Mouse (Mus musculus) lung, adult 2 months (tissue): ENCODE results near the gene Fus. TPM values are rescaled to one million over a fixed set of nuclear protein-coding genes. Genes with fewer than 3 reads are reported as not detected.
A peak's percentile ranks its signal among the peaks of the same experiment; 100 is the strongest.

Experiments
- DNase-seq: peaks from one replicate; pipeline ENCODE4 v3.0.0; 2022
- H3K4me1 ChIP-seq: fragments of 200-500 bp; 2 replicates; pipeline ENCODE4 v1.6.1; 2011; ENCODE audit warnings: low read length; ENCODE audit not compliant: control insufficient read depth, insufficient read depth
- H3K4me3 ChIP-seq: fragments of 200-500 bp; replicated peaks from 2 replicates; pipeline ENCODE3; 2011; ENCODE audit warnings: low read depth, mild to moderate bottlenecking, control low read depth, low read length; ENCODE audit errors: extremely low read depth
- CTCF ChIP-seq: fragments of 200-500 bp; IDR thresholded peaks from 2 replicates; pipeline ENCODE4 v1.5.1; 2011; ENCODE audit warnings: mild to moderate bottlenecking, low read length, control low read depth; ENCODE audit not compliant: insufficient read depth
- POLR2A ChIP-seq: fragments of 200-500 bp; IDR thresholded peaks from 2 replicates; pipeline ENCODE4 v1.6.1; 2011; ENCODE audit warnings: low read depth, mild to moderate bottlenecking, control low read depth, low read length, borderline replicate concordance; ENCODE audit errors: extremely low read depth
- WGBS: fragments of 180-500 bp; shearing (Covaris S2); methylation state at CpG from one replicate; pipeline ENCODE4 v1.1.7; 2018; 5-methylcytosine and 5-hydroxymethylcytosine counted together
- polyA plus RNA-seq: library from polyadenylated mRNA; depleted of rRNA; stranded (reverse); fragments of >200 nt; gene quantifications from 2 replicates; pipeline ENCODE4 v1.2.3, GENCODE M21; 2012; rRNA removed

Gene Fus
- polyA plus RNA-seq: 221 and 299 TPM in 2 replicates

DNA sequence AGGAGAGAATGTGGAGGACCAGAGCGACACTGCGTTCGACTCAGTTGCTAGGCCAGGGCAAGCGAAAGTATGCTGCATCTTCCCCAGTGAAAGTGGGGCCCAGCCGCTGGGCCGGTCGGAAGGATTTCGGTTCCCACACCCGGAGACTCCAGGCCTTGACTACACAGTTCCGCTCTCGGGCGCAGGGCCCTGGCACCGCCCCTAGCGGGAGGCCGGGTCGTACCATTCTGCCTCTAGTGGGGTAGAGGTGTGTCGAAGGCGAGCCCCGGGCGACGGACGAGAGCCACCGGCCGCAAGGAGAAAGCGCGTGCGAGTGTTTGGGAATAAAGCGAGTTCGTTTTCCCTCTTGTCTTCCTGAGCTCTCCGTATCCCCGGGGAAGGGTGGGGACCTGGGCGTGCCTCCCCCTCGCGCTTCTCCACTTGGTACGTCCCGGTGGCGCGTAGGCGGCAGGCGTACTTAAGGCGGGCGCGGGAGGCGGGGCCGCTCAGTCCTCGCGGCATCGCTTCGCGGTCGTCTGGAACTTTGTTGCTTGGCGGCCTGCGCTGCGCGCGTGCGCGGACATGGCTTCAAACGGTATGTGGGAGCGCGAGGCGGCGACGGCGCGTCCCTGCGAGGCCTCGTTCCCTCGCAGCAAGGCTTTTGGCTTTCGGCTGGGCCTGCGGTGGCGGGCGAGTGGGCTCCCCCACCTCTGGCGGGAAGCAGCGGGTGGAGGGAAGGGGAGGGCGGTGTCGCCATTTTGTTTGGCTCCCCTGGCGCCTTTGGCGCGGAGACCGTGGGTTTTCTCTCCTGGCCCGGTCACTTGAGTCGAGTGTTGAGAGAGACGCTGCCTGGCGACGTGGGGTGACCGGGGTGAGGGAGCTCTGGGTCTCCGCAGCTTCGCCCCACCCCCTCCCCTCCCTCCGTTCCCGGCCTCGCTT, at the start of gene Fus:
Gene Fus (plus strand): TSS at position 454 of the 918 bp plus-strand sequence.
- peak; percentile 100 for TF ChIP-seq POLR2A
- TF ChIP-seq CTCF: no peak
- WGBS: 1% methylated on average over 89 of the region's 92 CpGs
- DNase-seq: peak; percentile 98
- H3K4me1 ChIP-seq: peaks cover 14% of the 10 kb centered on the region
- peak within 1 kb of the TSS; percentile 100 for H3K4me3 ChIP-seq

DNA sequence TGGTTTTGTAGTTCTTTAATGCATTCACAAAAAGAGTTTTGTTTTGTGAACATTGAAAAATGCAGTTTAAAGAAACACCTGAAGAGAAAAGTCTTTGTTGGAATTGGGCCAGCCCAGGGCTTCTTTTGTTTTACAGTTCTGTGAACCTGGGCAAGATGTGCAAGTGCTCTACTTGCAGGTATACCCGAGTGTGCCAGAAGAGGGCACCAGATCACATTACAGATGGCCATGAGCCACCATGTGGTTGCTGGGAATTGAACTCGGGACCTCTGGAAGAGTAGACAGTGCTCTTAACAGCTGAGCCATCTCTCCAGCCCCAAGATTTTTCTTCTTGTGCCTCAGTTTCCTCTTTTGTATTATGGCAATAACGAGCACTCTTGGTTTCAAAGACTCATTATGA, 49.1 kb upstream of the Fus start:
- 54% methylated on average over 3 of the region's 3 CpGs for WGBS
- no peak for TF ChIP-seq POLR2A
- peak; percentile 52 for TF ChIP-seq CTCF
- peak; percentile 54 for DNase-seq
- Histone ChIP-seq H3K4me1 (peaks cover 6% of the 10 kb centered on the region; the same call in 1 of the 2 replicates), H3K4me3 (no peak overlapping the region)

DNA sequence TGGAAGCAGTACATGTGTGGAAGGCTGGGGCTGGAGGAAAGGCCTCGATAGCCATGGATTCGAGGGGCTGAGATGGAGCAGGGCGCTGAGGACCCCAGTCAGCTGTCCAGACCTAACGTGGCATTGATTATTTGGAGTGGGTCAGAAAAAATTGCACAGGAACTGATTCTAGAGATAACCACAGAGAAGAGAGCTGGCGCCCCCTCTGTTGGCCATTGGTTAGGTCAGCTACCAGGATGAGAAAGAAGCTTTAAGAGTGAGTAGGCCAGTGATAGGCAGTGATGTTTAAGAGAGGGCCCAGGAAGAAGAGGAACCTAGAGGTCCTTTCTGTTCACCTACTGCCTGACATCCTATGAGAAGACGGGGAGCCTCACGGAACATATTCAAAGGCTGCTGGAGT, 48.0 kb upstream of the Fus start:
- Histone ChIP-seq H3K4me1 (peaks cover 6% of the 10 kb centered on the region; the same call in 1 of the 2 replicates), H3K4me3 (no peak overlapping the region)
- WGBS: 68% methylated on average over 7 of the region's 7 CpGs
- TF ChIP-seq POLR2A (no peak), CTCF (no peak)
- peak; percentile 20 for DNase-seq

DNA sequence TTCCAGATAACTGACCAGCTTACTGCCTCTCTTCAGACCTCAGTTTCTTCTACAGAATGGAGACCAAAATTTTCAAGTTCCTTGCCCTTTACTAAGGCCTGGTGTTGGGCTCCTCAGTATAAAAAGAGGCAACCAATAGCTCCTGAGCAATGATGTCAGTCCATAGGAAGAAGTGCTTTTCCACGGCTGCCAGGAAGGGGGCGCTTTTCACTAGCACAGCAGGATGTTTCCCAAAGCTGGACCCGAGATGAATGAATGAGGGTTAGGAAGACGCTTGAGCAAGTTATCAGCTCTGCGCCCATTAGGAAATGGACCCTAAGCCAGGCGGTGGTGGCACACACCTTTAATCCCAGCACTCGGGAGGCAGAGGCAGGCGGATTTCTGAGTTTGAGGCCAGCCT, 45.7 kb upstream of the Fus start:
- WGBS: 62% methylated on average over 8 of the region's 8 CpGs
- no peak overlapping the region for H3K4me3 ChIP-seq
- peaks cover 6% of the 10 kb centered on the region; the same call in 1 of the 2 replicates for H3K4me1 ChIP-seq
- TF ChIP-seq POLR2A (no peak), CTCF (peak; percentile 54)
- peak; percentile 39 for DNase-seq

DNA sequence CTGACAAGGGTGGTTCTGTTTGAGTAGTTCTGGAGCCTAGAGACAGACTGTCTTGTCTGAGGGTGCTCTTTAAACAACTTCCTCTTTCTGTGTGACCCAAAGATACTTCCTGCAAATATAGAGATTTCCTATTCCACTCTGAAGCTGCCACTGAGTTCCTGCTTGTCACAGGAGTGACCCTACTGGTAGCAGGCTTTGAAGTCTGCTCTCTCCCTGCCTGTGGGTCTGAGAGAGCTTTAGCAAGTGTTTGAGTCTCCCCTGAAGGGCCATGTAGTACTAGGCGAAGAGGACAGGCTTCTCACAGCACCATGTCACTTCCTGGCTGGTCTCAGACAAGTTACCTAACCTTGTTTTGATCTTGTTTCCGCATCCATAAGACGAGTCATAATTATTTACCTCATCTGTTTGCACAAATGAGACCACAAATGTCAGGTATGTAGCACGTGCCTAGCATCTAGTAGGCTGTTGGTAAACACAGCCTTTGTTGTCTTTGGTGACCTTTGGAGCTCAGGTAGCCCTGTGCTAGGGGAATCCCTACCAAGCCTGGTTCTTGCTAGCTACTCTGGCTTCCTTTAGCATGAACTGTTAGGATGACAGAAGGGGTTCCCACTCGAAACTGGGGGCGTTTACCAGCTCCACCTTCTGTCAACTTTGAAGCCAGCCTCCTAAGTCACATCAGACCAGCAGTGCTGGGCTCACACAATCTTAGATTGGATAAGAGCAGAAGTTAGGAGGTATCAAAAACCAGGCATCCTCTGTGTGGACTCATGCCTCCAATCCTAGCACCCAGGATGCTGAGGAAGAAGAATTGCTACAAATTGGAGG, 44.6 kb upstream of the Fus start:
- TF ChIP-seq POLR2A (peak; percentile 21; the same call in 1 of the 2 replicates), CTCF (no peak)
- H3K4me3 ChIP-seq: no peak overlapping the region
- WGBS: 41% methylated on average over 6 of the region's 6 CpGs
- peak; percentile 35 for DNase-seq
- H3K4me1 ChIP-seq: peaks cover 6% of the 10 kb centered on the region; the same call in 1 of the 2 replicates

DNA sequence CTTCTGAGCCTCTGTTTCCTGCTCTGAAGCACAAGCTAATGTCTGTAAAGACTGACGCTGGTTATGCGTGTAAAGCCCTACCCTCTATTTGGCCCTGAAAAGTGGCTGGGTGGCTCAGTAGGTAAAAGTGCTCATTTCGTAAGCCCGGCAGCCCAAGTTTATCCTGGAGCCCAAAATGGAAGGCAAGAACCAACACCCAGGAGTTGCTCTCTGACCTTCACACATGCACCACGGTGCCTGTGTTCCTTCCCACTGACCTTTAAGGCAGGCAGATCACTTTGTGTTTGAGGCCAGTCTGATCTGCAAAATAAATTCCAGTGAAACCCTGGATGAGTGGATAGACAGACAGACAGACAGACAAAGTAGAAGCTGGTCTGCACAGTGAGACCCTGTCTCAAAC, 43.5 kb upstream of the Fus start:
- peaks cover 6% of the 10 kb centered on the region; the same call in 1 of the 2 replicates for H3K4me1 ChIP-seq
- DNase-seq: no peak
- WGBS: 63% methylated on average over 5 of the region's 5 CpGs
- no peak overlapping the region for H3K4me3 ChIP-seq
- TF ChIP-seq CTCF (no peak), POLR2A (no peak)

DNA sequence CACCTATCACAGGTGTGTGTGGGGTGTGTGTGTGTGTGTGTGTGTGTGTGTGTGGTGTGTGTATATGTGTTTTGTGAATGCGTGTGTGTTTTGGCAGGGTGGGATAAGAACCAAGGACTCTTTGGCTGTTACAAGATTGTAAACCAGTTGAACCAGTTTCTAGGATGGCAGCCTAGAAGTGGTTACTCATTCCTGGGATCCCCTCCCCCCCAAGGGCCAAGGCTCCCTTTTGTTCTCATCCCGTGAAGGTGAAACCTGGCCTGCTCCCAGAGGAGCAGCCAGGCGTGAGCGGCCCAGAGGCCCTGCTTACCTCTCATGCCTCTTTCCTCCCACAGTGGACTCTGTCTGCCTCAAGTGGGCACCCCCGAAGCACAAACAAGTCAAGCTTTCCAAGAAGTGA, 42.0 kb upstream of the Fus start:
- TF ChIP-seq POLR2A (peak; percentile 37; the same call in 1 of the 2 replicates), CTCF (no peak)
- WGBS: 74% methylated on average over 5 of the region's 5 CpGs
- peak; percentile 72 for DNase-seq
- H3K4me3 ChIP-seq: no peak overlapping the region
- peaks cover 6% of the 10 kb centered on the region; the same call in 1 of the 2 replicates for H3K4me1 ChIP-seq

DNA sequence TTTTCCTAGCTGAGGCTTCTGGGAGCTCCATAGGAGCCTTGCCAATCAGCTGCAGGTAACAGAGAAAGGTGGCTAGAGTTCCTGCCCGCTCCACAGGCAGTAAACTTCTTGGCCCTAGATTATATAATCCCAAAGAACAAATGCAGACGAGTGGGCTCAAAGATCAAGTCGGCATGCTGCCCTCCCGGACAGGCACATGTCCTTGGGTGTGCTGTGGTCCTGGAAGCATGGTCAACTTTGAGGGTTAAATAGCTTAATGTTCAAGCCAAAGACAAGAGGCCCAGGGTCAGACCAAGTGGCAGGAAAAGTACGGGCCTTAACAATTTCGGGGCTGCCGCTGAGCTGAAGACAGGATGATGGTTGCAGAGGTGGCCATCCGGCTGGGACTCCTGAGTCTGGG, 41.2 kb upstream of the Fus start:
- H3K4me1 ChIP-seq: peaks cover 6% of the 10 kb centered on the region; the same call in 1 of the 2 replicates
- 72% methylated on average over 8 of the region's 8 CpGs for WGBS
- DNase-seq: peak; percentile 15
- TF ChIP-seq CTCF (no peak), POLR2A (no peak)
- no peak overlapping the region for H3K4me3 ChIP-seq

DNA sequence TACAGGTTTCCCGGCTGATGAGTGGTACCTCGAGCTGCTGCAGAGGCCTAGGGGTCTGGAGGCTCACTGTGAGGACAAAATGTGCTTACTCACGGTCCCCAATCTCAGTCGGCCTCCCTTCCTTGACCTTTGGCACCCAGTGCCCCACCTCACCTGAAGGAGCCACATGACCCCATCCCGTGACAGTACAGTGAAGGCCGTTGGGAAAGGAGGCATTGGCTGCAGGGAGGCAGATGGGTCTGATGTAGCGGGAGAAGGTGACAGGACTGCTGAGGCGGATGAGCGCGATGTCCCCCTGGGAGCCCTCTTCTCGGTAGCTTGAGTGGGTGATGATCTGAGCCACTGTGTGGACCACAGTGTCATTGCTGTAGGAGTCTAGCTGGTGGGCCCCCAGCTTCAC, 40.4 kb upstream of the Fus start:
- Histone ChIP-seq H3K4me1 (peaks cover 6% of the 10 kb centered on the region; the same call in 1 of the 2 replicates), H3K4me3 (no peak overlapping the region)
- 67% methylated on average over 11 of the region's 11 CpGs for WGBS
- no peak for TF ChIP-seq CTCF
- no peak for TF ChIP-seq POLR2A
- DNase-seq: peak; percentile 27
